Mouse (Mus musculus) retina, embryonic 14.5 days (tissue): Measurements from ENCODE around the gene Mmd2.

Experiments
- DNase-seq: peaks from one replicate; pipeline ENCODE4 v3.0.0-alpha.2; 2015; ENCODE audit warnings: low spot score

Gene Mmd2

GRCm38 (mm10) chr5:142608259-142608988, at the start of gene Mmd2:
Gene Mmd2, minus strand, starts transcription at chr5:142608800.
- DNase-seq = peak; percentile 45

GRCm38 (mm10) chr5:142652266-142652665, 43.7 kb upstream of the Mmd2 start:
- DNase-seq = no peak

GRCm38 (mm10) chr5:142650794-142651497, 42.3 kb upstream of the Mmd2 start:
- DNase-seq = no peak

GRCm38 (mm10) chr5:142650390-142650789, 41.8 kb upstream of the Mmd2 start:
- DNase-seq = peak; percentile 38

GRCm38 (mm10) chr5:142649460-142650050, 41.0 kb upstream of the Mmd2 start:
- DNase-seq = no peak

- no peak for DNase-seq
Measured at GRCm38 (mm10) chr5:142648162-142648561, 39.6 kb upstream of the Mmd2 start.

DNA sequence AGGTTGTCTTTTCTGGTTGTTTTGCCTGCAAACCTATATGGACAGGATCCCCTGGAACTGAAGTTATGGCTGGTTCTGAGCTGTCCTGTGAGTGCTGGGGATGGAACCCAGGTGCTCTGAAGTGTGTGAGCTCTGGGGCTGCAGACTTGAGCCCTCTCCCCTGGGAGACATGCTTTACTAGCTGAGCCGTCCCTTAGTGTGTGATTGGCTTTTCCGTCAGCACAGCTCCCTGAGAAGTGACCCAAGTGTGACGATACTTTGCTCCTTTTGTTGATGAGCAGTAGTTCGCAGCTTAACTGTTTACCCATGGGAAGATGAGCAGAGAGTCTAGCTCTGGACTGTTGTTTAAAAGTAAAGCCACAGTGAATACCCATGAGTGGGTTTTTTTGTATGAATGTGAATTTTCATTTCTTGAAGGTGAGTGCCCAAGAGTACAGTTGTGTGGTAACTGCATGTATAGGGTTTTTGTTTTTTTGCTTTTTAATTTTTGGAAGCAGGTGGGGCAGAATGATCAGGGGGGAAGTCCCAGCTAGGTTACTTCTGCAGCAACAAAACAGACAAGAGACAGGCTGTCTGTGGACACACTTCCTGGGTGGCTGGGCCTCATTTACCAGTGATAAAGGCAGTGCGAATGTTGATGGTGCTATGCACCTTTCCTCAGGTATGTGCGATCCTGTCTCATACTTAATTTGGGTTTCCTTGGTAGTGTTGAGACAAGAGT, 32.9 kb upstream of the Mmd2 start:
- no peak for DNase-seq

DNA sequence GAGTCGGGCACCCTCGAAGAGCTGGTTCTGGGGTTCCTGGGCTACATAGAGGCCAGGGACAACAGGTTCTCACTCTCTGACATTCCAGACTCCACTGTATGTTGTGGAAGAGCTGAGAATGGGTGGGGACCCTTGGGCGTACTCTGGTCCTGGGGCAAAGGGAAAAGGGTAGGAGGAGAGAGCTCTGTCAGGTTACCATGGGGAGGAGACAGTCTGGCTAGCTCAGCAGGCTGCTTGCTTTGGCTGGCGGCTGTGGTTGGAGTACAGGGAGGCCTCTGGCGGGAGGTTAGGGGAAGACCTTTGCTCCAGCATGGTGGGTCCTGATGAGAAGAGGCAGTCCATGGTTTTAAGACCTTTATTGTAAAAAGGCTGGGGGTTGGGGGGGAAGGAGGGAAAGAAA, 31.5 kb upstream of the Mmd2 start:
- no peak for DNase-seq

GRCm38 (mm10) chr5:142637823-142638222, 29.2 kb upstream of the Mmd2 start:
- no peak for DNase-seq

DNA sequence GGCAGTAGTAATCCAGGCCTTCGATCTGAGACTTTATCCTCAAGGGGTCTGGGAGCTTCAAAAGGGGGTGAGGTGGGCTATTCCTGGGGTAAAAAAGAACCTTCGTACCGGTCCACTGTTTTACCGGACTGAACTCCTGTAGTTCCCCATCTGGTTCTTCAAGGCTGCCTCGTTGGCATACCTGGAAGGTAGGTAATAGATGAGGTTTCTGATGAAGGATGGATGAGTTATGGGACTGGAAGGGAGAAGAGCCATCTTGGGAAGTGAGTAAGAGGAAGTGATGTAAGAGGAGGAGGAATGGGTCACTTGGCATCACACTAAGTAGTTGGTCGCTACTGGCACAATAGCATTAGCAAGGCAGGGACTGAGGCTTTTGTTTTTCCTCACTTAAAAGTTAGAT, 21.6 kb upstream of the Mmd2 start:
- peak; percentile 48 for DNase-seq

- no peak for DNase-seq
Measured at GRCm38 (mm10) chr5:142629663-142630025, 21.0 kb upstream of the Mmd2 start.

GRCm38 (mm10) chr5:142628726-142629662, 20.4 kb upstream of the Mmd2 start:
- peak; percentile 99 for DNase-seq

- no peak for DNase-seq
Measured at GRCm38 (mm10) chr5:142627398-142627797, 18.8 kb upstream of the Mmd2 start, which contains the start of gene Wipi2. Gene Wipi2, plus strand, starts transcription at chr5:142627698.

GRCm38 (mm10) chr5:142623080-142623479, 14.5 kb upstream of the Mmd2 start:
- DNase-seq = no peak

DNA sequence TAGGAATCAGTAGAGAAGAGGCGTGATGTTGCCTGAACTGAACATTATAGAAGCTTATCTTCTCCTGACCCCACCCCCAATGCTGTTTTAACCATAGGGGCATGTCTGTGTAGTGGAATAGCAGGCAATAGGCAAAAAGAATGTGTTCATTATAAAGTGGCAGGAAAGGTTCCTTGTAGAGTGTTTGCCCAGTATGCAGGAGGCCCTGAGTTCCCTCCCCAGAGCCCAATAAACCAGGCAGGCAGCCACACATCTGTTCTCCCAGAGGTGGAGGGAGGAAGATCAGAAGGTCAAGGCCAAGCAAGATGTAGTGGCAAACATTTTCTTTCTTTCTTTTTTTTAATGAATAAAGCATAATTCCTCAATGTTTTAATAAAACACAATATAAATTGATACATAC, 13.5 kb upstream of the Mmd2 start:
- DNase-seq = no peak

- DNase-seq = no peak
Measured at GRCm38 (mm10) chr5:142621421-142621820, 12.8 kb upstream of the Mmd2 start.

DNA sequence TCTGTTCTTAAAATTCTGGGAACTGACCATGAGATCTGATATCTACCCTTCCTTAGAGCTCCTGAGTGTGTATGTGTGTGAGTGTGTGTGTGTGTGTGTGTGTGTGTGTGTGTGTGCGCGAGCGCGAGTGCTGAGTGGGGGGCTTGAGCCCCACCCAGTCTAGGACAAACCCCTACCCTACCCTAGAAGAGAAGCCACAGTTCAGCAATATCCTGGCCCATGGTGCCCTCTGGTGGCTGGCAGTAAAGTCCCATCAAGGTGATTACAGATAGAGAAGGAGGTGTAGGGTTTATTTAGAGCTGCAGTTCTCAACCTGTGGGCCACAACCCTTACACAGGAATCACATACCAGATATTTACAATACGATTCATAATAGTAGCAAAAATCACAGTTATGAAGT, 11.3 kb upstream of the Mmd2 start:
- peak; percentile 77 for DNase-seq

DNA sequence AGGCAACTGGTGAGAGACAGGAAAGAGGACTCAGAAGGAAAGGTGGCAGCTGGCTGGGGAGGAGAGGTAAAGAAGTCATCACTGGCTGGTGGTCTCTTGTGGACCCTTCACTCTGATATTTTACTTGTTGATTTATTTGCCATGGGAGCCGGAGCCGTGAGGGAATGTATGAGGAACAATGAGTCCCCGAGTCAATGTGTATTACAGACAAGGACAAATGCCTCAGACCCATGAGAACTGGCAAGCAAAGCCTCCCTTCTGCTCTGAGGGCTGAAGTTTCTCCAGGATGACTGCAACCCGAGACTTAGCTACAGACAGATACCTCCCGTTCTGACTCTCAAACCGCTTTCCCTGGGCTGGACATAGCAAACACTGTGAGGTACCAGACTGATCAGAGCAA, 7.7 kb upstream of the Mmd2 start:
- no peak for DNase-seq

- DNase-seq = no peak
Measured at GRCm38 (mm10) chr5:142615638-142616037, 7.0 kb upstream of the Mmd2 start.

- DNase-seq = no peak
Measured at GRCm38 (mm10) chr5:142614513-142614912, 5.9 kb upstream of the Mmd2 start.

DNA sequence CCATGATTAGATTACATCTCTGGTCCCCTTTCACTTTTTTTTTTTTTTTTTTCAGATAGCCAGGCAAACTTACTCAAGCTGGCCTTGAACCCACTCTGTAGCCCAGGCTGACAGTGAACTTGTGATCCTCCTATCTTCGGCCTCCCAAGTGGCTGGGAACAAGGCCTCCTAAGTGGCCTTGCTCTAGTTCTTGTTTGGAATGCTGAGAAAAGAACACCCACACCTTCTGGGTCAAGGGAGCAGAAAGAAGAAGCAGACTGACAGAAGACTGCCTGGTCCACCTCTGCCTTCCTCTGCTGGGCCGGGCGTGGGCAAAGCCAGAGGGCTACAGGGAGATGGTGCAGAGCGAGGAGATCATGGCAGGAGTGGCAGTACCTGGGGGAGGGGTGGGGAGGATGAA, 1.8 kb upstream of the Mmd2 start:
- DNase-seq = no peak

GRCm38 (mm10) chr5:142608989-142609325, 357 bp upstream of the Mmd2 start:
- DNase-seq = no peak
